Mouse (Mus musculus): ENCODE results near the gene Rps19bp1. TPM values are rescaled to one million over a fixed set of nuclear protein-coding genes. Genes with fewer than 3 reads are reported as not detected.

The Rps19bp1 gene
- polyA plus RNA-seq, 1 experiment from 2014 or later = 21.2 TPM

DNA sequence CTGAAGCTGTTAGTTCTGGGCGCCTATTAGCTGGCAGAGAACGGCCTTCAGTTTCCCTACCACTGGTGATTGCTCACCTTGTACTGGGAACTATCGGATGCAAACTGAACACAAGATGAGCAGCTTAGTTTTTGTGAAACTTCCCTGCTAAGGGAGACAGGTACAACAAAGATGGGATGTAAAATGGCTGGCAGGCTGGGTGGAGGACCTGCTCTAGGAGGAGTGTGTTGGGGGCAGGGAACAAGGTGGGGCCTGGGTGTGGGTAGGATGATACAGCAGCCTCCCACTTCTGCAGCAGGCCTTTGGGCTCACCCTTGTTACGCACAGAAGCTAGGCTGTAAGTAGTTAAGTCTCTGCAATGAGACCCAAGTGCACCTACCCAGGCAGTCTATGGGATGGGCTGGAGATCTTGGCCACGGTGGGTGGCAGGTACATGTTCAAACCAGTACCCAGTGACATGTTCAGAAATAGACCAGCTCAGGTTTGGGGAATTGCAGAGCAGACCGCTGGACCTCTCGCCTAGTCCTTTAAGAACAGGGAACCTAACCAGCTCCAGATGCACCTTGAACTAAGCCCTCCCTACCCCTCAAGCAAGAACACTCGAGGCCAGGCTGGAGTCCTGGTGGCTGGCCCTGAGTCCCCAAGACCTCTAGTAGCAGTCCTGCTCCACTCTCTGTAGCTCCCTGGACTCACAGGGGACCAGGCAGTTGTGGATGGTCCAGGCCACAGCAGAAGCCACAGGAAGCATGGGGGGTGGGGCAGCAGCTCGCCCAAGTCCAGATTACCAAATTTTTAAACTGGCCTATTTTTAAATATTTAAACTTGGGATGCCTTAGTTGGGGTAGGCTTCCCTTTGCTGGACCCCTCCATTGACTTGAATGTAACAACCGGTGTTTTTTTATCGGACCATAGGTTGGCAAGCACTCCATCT lies 5.6 kb downstream of the Rps19bp1 start:
- Histone ChIP-seq H3K36me3 (ENCODE audit: control insufficient read depth, insufficient read depth) (peaks cover 28% of the 10 kb centered on the region), H3K9ac (ENCODE audit: low read depth, low read length) (peak overlapping the region; percentile 96), H3K4me2 (ENCODE audit: low read depth, low read length) (peak overlapping the region; percentile 97), H3K4me3 (ENCODE audit: low read depth, low read length) (peak overlapping the region; percentile 91), H3K4me1 (ENCODE audit: control insufficient read depth, low read depth, low read length) (peaks cover 63% of the 10 kb centered on the region), H3K27me3 (ENCODE audit: control insufficient read depth, insufficient read depth, low read depth, low read length) (no peaks in the 10 kb centered on the region), H3K27ac (ENCODE audit: low read length) (peak overlapping the region; percentile 99), H3K9me3 (replicated peaks; ENCODE audit: control insufficient read depth, low read length) (no peaks in the 10 kb centered on the region)
- peak; percentile 57 for ATAC-seq (ENCODE audit: low read depth)
- 44% methylated on average over 11 of the region's 11 CpGs for WGBS (ENCODE audit: insufficient replicate concordance)

DNA sequence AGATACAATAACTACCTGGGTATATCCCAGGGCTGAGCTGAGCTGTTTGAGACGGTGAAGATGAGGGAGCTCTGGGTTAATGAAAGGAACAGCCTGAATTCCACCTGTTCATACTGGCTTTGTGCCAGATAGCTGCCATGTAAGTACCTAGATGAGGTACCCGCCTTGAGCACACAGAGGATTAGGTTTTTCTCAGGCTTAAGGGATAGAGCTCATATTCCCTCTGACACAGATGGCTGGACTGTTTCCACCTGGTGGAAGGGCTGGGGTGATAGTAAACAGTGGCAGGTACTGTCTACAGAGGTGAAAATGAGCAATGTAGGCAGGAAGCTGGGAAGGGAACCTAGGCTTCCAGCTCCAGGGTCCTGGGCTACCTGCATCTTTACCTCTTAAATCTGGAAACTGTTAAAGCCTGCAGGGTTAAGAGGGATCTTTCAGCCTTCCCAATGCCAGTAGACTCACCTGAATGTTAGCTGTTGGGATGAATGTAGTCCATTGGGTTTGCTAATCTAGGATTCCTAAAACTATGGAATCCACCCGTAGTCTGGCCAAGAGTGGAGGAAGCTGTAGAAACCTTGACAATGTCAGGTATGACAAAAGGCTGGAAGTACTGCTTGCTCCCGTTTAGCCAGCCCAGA lies 6.4 kb downstream of the Rps19bp1 start:
- WGBS (ENCODE audit: insufficient replicate concordance) = 26% methylated on average over 4 of the region's 4 CpGs
- no peak for ATAC-seq (ENCODE audit: low read depth)
- H3K4me1 ChIP-seq (ENCODE audit: control insufficient read depth, low read depth, low read length) = peaks cover 62% of the 10 kb centered on the region
- peak overlapping the region; percentile 96 for H3K9ac ChIP-seq (ENCODE audit: low read depth, low read length)
- no peaks in the 10 kb centered on the region for H3K27me3 ChIP-seq (ENCODE audit: control insufficient read depth, insufficient read depth, low read depth, low read length)
- H3K4me3 ChIP-seq (ENCODE audit: low read depth, low read length) = peak overlapping the region; percentile 91
- peak overlapping the region; percentile 97 for H3K4me2 ChIP-seq (ENCODE audit: low read depth, low read length)
- H3K27ac ChIP-seq (ENCODE audit: low read length) = peak overlapping the region; percentile 99
- peaks cover 28% of the 10 kb centered on the region for H3K36me3 ChIP-seq (ENCODE audit: control insufficient read depth, insufficient read depth)
- no peaks in the 10 kb centered on the region for H3K9me3 ChIP-seq (replicated peaks; ENCODE audit: control insufficient read depth, low read length)

DNA sequence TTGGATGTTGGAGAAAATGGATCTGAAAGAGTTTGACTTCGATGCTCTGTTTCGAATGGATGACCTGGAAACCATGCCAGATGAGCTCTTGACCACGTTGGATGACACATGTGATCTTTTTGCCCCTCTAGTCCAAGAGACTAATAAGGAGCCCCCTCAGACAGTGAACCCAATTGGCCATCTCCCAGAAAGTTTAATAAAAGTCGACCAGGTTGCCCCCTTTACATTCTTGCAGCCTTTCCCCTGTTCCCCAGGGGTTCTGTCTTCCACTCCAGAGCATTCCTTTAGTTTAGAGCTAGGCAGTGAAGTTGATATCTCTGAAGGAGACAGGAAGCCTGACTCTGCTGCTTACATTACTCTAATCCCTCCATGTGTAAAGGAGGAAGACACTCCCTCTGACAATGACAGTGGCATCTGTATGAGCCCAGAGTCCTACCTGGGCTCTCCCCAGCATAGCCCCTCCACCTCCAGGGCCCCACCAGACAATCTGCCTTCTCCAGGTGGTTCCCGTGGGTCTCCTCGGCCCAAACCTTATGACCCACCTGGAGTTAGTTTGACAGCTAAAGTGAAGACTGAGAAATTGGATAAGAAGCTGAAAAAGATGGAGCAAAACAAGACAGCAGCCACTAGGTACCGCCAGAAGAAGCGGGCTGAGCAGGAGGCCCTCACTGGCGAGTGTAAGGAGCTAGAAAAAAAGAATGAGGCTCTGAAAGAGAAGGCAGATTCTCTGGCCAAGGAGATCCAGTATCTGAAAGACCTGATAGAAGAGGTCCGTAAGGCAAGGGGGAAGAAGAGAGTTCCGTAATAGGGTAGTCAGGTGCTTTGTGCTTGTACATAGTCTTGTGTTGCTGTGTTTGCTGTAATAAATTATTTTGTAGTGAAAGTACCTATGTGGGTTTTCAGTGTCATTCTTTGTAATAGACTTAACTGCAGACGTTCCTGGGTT lies 7.2 kb downstream of the Rps19bp1 start:
- Histone ChIP-seq H3K4me2 (ENCODE audit: low read depth, low read length) (peak overlapping the region; percentile 97), H3K27ac (ENCODE audit: low read length) (peak overlapping the region; percentile 99), H3K4me1 (ENCODE audit: control insufficient read depth, low read depth, low read length) (peaks cover 61% of the 10 kb centered on the region), H3K9ac (ENCODE audit: low read depth, low read length) (peak overlapping the region; percentile 96), H3K36me3 (ENCODE audit: control insufficient read depth, insufficient read depth) (peaks cover 28% of the 10 kb centered on the region), H3K9me3 (replicated peaks; ENCODE audit: control insufficient read depth, low read length) (no peaks in the 10 kb centered on the region), H3K4me3 (ENCODE audit: low read depth, low read length) (peak overlapping the region; percentile 91), H3K27me3 (ENCODE audit: control insufficient read depth, insufficient read depth, low read depth, low read length) (no peaks in the 10 kb centered on the region)
- WGBS (ENCODE audit: insufficient replicate concordance) = 49% methylated on average over 12 of the region's 12 CpGs
- no peak for ATAC-seq (ENCODE audit: low read depth)

DNA sequence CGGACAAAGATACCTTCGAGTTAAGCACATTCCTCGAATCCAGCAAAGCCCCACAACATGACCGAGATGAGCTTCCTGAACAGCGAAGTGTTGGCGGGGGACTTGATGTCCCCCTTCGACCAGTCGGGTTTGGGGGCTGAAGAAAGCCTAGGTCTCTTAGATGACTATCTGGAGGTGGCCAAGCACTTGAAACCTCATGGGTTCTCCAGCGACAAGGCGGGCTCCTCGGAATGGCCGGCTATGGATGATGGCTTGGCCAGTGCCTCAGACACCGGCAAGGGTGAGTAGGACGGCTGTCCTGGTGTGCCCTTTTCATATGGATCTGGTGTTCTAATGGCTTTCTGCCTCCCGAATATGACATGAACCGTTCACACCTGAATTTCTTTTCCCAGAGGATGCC lies 7.9 kb downstream of the Rps19bp1 start:
- no peak for ATAC-seq (ENCODE audit: low read depth)
- peaks cover 28% of the 10 kb centered on the region for H3K36me3 ChIP-seq (ENCODE audit: control insufficient read depth, insufficient read depth)
- H3K27me3 ChIP-seq (ENCODE audit: control insufficient read depth, insufficient read depth, low read depth, low read length) = no peaks in the 10 kb centered on the region
- peak overlapping the region; percentile 91 for H3K4me3 ChIP-seq (ENCODE audit: low read depth, low read length)
- peak overlapping the region; percentile 99 for H3K27ac ChIP-seq (ENCODE audit: low read length)
- peaks cover 68% of the 10 kb centered on the region for H3K4me1 ChIP-seq (ENCODE audit: control insufficient read depth, low read depth, low read length)
- H3K9ac ChIP-seq (ENCODE audit: low read depth, low read length) = peak overlapping the region; percentile 96
- H3K9me3 ChIP-seq (replicated peaks; ENCODE audit: control insufficient read depth, low read length) = no peaks in the 10 kb centered on the region
- H3K4me2 ChIP-seq (ENCODE audit: low read depth, low read length) = peak overlapping the region; percentile 97
- WGBS (ENCODE audit: insufficient replicate concordance) = 4% methylated on average over 16 of the region's 16 CpGs

DNA sequence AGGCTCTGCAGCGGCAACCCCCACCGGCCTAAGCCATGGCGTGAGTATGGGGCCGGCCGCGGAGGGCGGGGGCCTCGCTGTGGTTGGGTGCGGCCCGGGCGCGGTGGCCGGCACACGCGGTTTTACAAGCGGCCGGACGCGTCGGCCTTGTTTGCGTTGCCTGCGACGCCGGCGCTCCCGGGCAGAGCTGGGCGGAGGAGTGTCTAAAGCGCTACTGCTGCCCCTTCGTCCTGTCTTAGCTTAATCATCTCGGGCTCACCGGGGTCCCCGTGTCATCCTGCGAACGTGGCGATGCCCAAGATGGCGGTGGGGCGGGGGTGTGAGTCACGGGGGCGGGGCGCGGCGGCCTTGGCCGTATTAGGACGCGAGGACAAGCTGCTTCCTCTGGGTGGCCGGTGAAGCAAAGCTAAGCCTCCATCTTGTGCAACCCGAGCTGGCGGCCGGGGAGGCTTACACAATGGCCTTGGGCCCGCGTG lies 8.4 kb downstream of the Rps19bp1 start:
- under 1% methylated on average over 51 of the region's 51 CpGs for WGBS (ENCODE audit: insufficient replicate concordance)
- peak; percentile 35 for ATAC-seq (ENCODE audit: low read depth)
- Histone ChIP-seq H3K27me3 (ENCODE audit: control insufficient read depth, insufficient read depth, low read depth, low read length) (no peaks in the 10 kb centered on the region), H3K9me3 (replicated peaks; ENCODE audit: control insufficient read depth, low read length) (no peaks in the 10 kb centered on the region), H3K4me1 (ENCODE audit: control insufficient read depth, low read depth, low read length) (peaks cover 73% of the 10 kb centered on the region), H3K9ac (ENCODE audit: low read depth, low read length) (peak overlapping the region; percentile 96), H3K4me2 (ENCODE audit: low read depth, low read length) (peak overlapping the region; percentile 97), H3K4me3 (ENCODE audit: low read depth, low read length) (peak overlapping the region; percentile 91), H3K36me3 (ENCODE audit: control insufficient read depth, insufficient read depth) (peaks cover 28% of the 10 kb centered on the region), H3K27ac (ENCODE audit: low read length) (peak overlapping the region; percentile 99)

DNA sequence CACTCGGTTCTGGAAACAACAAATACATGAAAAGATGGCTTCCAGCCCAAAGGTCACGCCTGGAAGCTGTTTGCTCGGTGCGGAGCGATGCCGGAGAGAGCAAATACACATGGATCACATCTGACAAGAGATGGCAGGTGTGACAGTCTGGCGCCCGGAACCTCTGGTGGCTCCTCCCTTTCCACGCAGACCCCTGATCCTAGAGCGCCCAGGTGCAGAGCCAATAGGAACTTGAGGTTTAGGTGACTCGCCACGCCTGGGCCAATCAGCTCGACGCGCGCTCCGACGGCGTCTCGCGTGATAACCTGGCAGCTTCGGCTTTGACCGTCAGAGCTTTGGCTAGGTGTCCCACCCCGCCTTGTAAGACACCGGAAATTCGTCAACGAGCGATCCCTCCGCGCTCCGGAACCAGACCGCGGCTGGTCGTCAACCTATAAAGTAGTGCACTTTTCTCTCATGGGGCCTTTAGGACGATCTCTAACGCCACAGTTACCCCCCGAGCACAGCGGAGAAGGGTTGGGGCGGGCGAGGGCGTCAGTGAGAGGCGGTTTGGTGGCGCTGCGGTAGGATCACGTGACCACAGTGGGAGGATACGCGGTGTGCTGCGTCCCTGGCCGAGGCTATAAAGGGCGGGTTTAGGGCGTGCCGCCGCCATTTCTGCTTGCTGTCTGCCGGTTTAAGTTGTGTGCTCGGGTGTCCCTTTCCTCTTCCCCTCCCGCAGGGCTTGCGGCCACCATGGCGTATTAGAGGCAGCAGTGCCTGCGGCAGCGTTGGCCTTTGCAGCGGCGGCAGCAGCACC lies 9.1 kb downstream of the Rps19bp1 start, which contains the start of gene Atf4:
Atf4 (plus strand) TSS at position 338 of the 799 bp plus-strand sequence.
- H3K9ac ChIP-seq (ENCODE audit: low read depth, low read length) = peak within 1 kb of the TSS; percentile 96
- H3K27ac ChIP-seq (ENCODE audit: low read length) = peak within 1 kb of the TSS; percentile 99
- no peaks in the 10 kb centered on the region for H3K27me3 ChIP-seq (ENCODE audit: control insufficient read depth, insufficient read depth, low read depth, low read length)
- H3K4me1 ChIP-seq (ENCODE audit: control insufficient read depth, low read depth, low read length) = peaks cover 74% of the 10 kb centered on the region
- no peaks in the 10 kb centered on the region for H3K9me3 ChIP-seq (replicated peaks; ENCODE audit: control insufficient read depth, low read length)
- H3K4me2 ChIP-seq (ENCODE audit: low read depth, low read length) = peak within 1 kb of the TSS; percentile 97
- peak within 1 kb of the TSS; percentile 91 for H3K4me3 ChIP-seq (ENCODE audit: low read depth, low read length)
- peak; percentile 89 for ATAC-seq (ENCODE audit: low read depth)
- under 1% methylated on average over 62 of the region's 62 CpGs for WGBS (ENCODE audit: insufficient replicate concordance)
- peaks cover 24% of the 10 kb centered on the region for H3K36me3 ChIP-seq (ENCODE audit: control insufficient read depth, insufficient read depth)

DNA sequence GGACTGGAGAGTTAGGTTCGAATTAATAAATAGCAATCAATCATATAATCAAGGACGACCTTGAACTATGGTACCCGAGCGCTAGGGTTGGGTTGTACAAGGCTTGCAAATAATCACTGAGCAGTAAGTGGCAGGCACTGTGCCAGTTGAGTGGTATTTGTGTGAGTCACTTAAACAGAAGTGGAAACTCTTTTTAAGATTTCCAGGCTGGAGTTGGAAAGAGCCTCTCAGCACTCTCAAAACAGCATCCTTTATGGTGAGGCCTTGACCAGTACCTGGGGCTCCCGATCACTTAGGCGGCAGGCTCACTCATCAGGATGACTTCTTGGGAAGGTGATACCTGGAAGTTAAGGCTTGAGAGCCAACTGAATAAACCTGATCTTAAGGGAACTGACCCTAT lies 9.9 kb downstream of the Rps19bp1 start:
- Histone ChIP-seq H3K27ac (ENCODE audit: low read length) (peak overlapping the region; percentile 99), H3K27me3 (ENCODE audit: control insufficient read depth, insufficient read depth, low read depth, low read length) (no peaks in the 10 kb centered on the region), H3K4me2 (ENCODE audit: low read depth, low read length) (peak overlapping the region; percentile 97), H3K36me3 (ENCODE audit: control insufficient read depth, insufficient read depth) (peaks cover 29% of the 10 kb centered on the region), H3K4me1 (ENCODE audit: control insufficient read depth, low read depth, low read length) (peaks cover 76% of the 10 kb centered on the region), H3K9me3 (replicated peaks; ENCODE audit: control insufficient read depth, low read length) (no peaks in the 10 kb centered on the region), H3K9ac (ENCODE audit: low read depth, low read length) (peak overlapping the region; percentile 86), H3K4me3 (ENCODE audit: low read depth, low read length) (peak overlapping the region; percentile 91)
- ATAC-seq (ENCODE audit: low read depth) = no peak
- WGBS (ENCODE audit: insufficient replicate concordance) = 51% methylated on average over 6 of the region's 6 CpGs

DNA sequence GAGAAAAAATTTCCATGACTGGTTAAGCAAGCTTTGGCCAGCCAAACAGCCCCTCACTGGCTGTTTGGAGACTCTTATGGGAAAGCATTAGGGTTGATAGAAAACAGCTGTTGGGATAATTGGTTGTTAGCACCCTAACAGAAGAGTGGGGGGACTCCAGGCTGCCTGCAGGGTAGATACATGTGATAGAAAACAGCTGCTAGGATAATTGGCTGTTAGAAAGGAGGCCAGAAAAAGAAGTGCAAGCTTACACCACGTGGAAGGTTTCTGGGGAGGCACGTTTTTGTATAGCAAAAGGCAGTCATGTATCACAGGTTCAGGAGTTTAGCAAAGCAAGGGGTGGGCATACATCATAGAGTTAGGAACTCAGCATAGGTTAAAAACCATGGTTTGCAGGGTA lies 10.6 kb downstream of the Rps19bp1 start:
- no peak for ATAC-seq (ENCODE audit: low read depth)
- Histone ChIP-seq H3K4me2 (ENCODE audit: low read depth, low read length) (no peak overlapping the region; the same call in 1 of the 2 replicates), H3K27me3 (ENCODE audit: control insufficient read depth, insufficient read depth, low read depth, low read length) (no peaks in the 10 kb centered on the region), H3K9me3 (replicated peaks; ENCODE audit: control insufficient read depth, low read length) (no peaks in the 10 kb centered on the region), H3K4me1 (ENCODE audit: control insufficient read depth, low read depth, low read length) (peaks cover 75% of the 10 kb centered on the region), H3K36me3 (ENCODE audit: control insufficient read depth, insufficient read depth) (peaks cover 35% of the 10 kb centered on the region), H3K4me3 (ENCODE audit: low read depth, low read length) (no peak overlapping the region), H3K27ac (ENCODE audit: low read length) (peak overlapping the region; percentile 99), H3K9ac (ENCODE audit: low read depth, low read length) (no peak overlapping the region)
- WGBS (ENCODE audit: insufficient replicate concordance) = 70% methylated on average over 2 of the region's 2 CpGs
